Mouse (Mus musculus) hindbrain, embryonic 14.5 days (tissue): Measurements from ENCODE around the gene Tbr1. TPM values are rescaled to one million over a fixed set of nuclear protein-coding genes. Genes with fewer than 3 reads are reported as not detected.

Experiments used
- ATAC-seq: fragments of 200-750 bp; cut with Nextera tagmentation; 2 replicates; pipeline ENCODE4 v1.8.0; 2017; ENCODE audit warnings: moderate number of reproducible peaks, mild to moderate bottlenecking, moderate TSS enrichment, moderate library complexity; ENCODE audit not compliant: low FRiP score
- DNase-seq: peaks from one replicate; pipeline ENCODE4 v3.0.0-alpha.2; 2015; ENCODE audit warnings: low spot score
- H3K27ac ChIP-seq: fragments of 300-500 bp; sonication (generic); 2 replicates; pipeline ENCODE4 v1.5.1; 2014; ENCODE audit warnings: mild to moderate bottlenecking, moderate library complexity
- H3K27me3 ChIP-seq: fragments of 300-500 bp; sonication (generic); 2 replicates; pipeline ENCODE4 v1.6.1; 2014; ENCODE audit warnings: mild to moderate bottlenecking, low read length, mixed read lengths; ENCODE audit not compliant: control insufficient read depth, insufficient read depth
- H3K36me3 ChIP-seq: fragments of 300-500 bp; sonication (generic); replicated peaks from 2 replicates; pipeline ENCODE4 v1.6.1; 2014; ENCODE audit not compliant: control insufficient read depth, insufficient read depth
- H3K4me1 ChIP-seq: fragments of 300-500 bp; sonication (generic); replicated peaks from 2 replicates; pipeline ENCODE4 v1.6.1; 2014; ENCODE audit warnings: antibody characterized with exemption, low read length, mixed read lengths; ENCODE audit not compliant: control insufficient read depth, insufficient read depth
- H3K4me2 ChIP-seq: fragments of 300-500 bp; sonication (generic); replicated peaks from 2 replicates; pipeline ENCODE4 v1.6.1; 2014; ENCODE audit warnings: mild to moderate bottlenecking, moderate library complexity
- H3K4me3 ChIP-seq: fragments of 300-500 bp; sonication (generic); replicated peaks from 2 replicates; pipeline ENCODE4 v1.5.1; 2014; ENCODE audit warnings: mild to moderate bottlenecking, low read length
- H3K9ac ChIP-seq: fragments of 300-500 bp; sonication (generic); 2 replicates; pipeline ENCODE4 v1.6.1; 2014
- H3K9me3 ChIP-seq: fragments of 300-500 bp; sonication (generic); 2 replicates; pipeline ENCODE4 v1.6.1; 2016; ENCODE audit warnings: low read length; ENCODE audit not compliant: control insufficient read depth
- WGBS: fragments of 180-500 bp; shearing (Covaris S2); extraction: QIAGEN DNeasy Blood & Tissue Kit; methylation state at CpG from one replicate; pipeline ENCODE4 v1.1.7; 2014; 5-methylcytosine and 5-hydroxymethylcytosine counted together
- polyA plus RNA-seq: library from polyadenylated mRNA; unstranded; fragments of >200 nt; fragmentation: Nextera tagmentation; extraction: Ambion mirVana; gene quantifications from 2 replicates; pipeline ENCODE4 v1.2.1, GENCODE M21; 2014

The Tbr1 gene
- polyA plus RNA-seq, 1 experiment from 2014 or later: 0.24 TPM

DNA sequence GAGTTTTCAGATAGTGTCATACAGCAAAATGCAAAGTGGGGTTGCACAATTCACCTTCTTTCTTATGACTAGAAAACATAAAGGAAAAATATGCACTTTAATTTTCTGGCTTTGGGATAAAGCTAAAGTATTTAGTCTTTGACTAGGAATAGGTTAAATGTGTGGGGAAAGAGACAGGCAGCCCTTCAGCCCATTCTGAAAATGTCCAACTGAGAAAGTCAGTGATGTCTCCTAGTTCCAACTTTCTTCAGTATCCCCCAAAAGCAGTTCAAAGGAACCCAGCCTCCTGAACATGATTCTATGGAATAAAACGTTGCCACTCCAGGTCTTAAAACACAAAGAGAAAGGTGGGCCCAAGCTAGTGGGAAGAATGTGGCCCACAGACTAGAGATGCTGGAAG lies 6.7 kb downstream of the Tbr1 start:
- no peak overlapping the region for H3K27ac ChIP-seq
- no peak for DNase-seq
- H3K27me3 ChIP-seq: peaks cover 91% of the 10 kb centered on the region
- H3K9ac ChIP-seq: no peak overlapping the region
- H3K4me2 ChIP-seq: no peak overlapping the region
- peaks cover 16% of the 10 kb centered on the region for H3K4me1 ChIP-seq
- no peaks in the 10 kb centered on the region for H3K36me3 ChIP-seq
- 0 out of 2 replicates have a peak, but pooled peaks cover 7% of the 10 kb centered on the region for H3K9me3 ChIP-seq
- H3K4me3 ChIP-seq: no peak overlapping the region
- 0% methylated on average over 1 of the region's 1 CpGs for WGBS
- ATAC-seq: no peak

DNA sequence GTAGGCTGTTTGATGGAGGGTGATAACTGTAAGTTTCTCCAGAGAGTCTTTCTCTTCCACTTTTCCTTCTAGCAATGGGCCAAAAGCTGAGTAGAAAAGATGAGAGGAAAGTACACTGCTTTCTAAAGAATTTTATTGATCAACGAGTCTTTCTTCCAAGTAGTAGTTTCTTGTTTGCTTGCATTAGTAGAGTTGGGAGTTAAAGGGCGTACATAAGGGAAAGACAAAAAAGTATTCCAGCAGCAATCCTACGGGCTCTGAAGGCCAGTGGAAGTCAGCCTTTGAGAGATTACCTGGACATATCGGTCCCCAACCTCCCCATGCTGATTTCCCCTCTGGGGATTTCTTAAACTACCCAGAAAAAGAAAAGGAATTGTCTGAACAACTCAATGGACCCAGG lies 8.0 kb downstream of the Tbr1 start:
- Histone ChIP-seq H3K36me3 (no peaks in the 10 kb centered on the region), H3K9ac (no peak overlapping the region), H3K27me3 (peaks cover 85% of the 10 kb centered on the region), H3K4me3 (no peak overlapping the region), H3K9me3 (0 out of 2 replicates have a peak, but pooled peaks cover 7% of the 10 kb centered on the region), H3K27ac (no peak overlapping the region), H3K4me1 (peaks cover 14% of the 10 kb centered on the region; the same call in 1 of the 2 replicates), H3K4me2 (no peak overlapping the region)
- no peak for DNase-seq
- ATAC-seq: no peak
- 18% methylated on average over 4 of the region's 4 CpGs for WGBS

DNA sequence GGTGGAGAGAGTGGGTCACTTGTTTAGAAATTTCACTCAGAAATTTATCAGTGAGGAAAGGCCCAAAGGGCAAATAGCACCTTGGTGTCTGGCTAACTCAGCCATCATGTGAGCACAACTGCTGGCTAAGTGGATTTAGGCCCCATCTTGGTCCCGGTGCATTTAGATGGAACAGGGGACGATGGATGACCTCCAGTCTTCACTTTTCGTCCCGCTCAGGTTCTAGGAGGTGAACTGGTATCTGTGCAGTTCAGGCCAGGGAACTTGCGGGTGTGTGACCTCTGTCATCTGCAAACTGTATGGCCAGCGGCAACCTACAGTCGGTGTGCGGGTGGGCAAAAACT lies 8.4 kb downstream of the Tbr1 start:
- Histone ChIP-seq H3K27me3 (peaks cover 82% of the 10 kb centered on the region), H3K9ac (peak overlapping the region; percentile 45; the same call in 1 of the 2 replicates), H3K36me3 (no peaks in the 10 kb centered on the region), H3K9me3 (0 out of 2 replicates have a peak, but pooled peaks cover 7% of the 10 kb centered on the region), H3K4me1 (peaks cover 14% of the 10 kb centered on the region; the same call in 1 of the 2 replicates), H3K4me3 (peak overlapping the region; percentile 39), H3K4me2 (peak overlapping the region; percentile 86), H3K27ac (no peak overlapping the region)
- DNase-seq (peak; percentile 25), ATAC-seq (no peak)
- 7% methylated on average over 8 of the region's 8 CpGs for WGBS

DNA sequence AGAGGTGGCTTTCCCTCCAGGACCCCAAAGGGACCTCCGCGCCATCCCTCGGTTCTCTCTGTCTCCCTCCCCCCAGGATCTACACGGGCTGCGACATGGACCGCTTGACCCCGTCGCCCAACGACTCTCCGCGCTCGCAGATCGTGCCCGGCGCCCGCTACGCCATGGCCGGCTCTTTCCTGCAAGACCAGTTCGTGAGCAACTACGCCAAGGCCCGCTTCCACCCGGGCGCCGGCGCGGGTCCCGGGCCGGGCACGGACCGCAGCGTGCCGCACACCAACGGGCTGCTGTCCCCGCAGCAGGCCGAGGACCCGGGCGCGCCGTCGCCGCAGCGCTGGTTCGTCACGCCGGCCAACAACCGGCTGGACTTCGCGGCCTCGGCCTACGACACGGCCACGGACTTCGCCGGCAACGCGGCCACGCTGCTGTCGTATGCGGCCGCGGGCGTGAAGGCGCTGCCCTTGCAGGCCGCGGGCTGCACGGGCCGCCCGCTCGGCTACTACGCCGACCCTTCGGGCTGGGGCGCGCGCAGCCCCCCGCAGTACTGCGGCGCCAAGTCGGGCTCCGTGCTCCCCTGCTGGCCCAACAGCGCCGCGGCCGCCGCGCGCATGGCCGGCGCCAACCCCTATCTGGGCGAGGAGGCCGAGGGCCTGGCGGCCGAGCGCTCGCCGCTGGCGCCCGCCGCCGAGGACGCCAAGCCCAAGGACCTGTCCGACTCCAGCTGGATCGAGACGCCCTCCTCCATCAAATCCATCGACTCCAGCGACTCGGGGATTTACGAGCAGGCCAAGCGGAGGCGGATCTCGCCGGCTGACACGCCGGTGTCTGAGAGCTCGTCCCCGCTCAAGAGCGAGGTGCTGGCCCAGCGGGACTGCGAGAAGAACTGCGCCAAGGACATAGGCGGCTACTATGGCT lies 9.0 kb downstream of the Tbr1 start:
- peaks cover 14% of the 10 kb centered on the region; the same call in 1 of the 2 replicates for H3K4me1 ChIP-seq
- ATAC-seq (peak; percentile 62), DNase-seq (peak; percentile 41)
- peak overlapping the region; percentile 45 for H3K9ac ChIP-seq
- H3K36me3 ChIP-seq: no peaks in the 10 kb centered on the region
- H3K4me2 ChIP-seq: peak overlapping the region; percentile 86
- H3K9me3 ChIP-seq: 0 out of 2 replicates have a peak, but pooled peaks cover 7% of the 10 kb centered on the region
- H3K27ac ChIP-seq: no peak overlapping the region
- peaks cover 78% of the 10 kb centered on the region for H3K27me3 ChIP-seq
- under 1% methylated on average over 118 of the region's 121 CpGs for WGBS
- H3K4me3 ChIP-seq: peak overlapping the region; percentile 39

DNA sequence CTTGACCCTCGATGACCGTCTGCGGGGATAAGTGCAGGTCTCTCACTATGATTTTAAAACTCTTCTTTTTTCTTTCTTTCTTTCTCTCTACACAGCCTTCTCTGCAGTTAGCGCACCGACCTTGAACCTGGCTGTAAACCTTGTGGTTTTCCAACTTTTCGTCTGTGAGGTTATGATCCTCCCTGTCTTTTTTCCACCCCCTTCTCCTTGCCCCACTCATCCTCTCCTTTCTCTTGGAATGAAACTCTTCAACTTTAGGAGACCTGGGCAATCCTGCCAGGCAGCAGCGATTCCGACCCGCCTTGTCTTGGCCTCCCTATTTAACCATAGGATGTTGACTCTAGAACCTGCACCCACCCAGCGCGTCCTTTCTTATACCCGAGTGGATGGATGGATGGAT lies 9.8 kb downstream of the Tbr1 start:
- Histone ChIP-seq H3K9me3 (0 out of 2 replicates have a peak, but pooled peaks cover 7% of the 10 kb centered on the region), H3K9ac (peak overlapping the region; percentile 45), H3K27ac (no peak overlapping the region), H3K4me1 (peaks cover 14% of the 10 kb centered on the region; the same call in 1 of the 2 replicates), H3K4me2 (peak overlapping the region; percentile 86), H3K4me3 (peak overlapping the region; percentile 39), H3K27me3 (peaks cover 78% of the 10 kb centered on the region), H3K36me3 (no peaks in the 10 kb centered on the region)
- WGBS: 5% methylated on average over 12 of the region's 12 CpGs
- ATAC-seq (no peak), DNase-seq (no peak)

DNA sequence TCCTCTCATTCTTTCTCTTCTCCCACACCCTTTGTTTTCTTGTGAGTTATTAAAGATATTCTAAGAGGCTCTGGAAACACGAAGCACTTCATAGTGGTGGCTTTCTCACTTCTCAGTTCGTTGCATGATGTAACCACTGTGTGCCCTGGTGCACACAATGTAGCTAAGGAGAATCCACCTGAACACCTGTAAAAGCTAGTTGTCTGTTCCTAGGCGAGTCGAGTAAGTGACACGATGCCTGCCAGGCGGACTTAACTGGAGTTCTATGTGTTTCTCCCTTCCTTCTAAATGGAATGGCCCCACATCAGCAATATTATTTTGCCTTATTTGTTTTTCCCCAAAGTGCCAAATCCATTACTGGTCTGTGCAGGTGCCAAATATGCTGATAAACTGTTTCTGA lies 10.4 kb downstream of the Tbr1 start:
- WGBS: 4% methylated on average over 6 of the region's 6 CpGs
- Histone ChIP-seq H3K9ac (no peak overlapping the region), H3K27ac (no peak overlapping the region), H3K4me3 (no peak overlapping the region), H3K9me3 (0 out of 2 replicates have a peak, but pooled peaks cover 7% of the 10 kb centered on the region), H3K4me2 (no peak overlapping the region), H3K4me1 (peaks cover 14% of the 10 kb centered on the region; the same call in 1 of the 2 replicates), H3K27me3 (peaks cover 75% of the 10 kb centered on the region), H3K36me3 (no peaks in the 10 kb centered on the region)
- DNase-seq (no peak), ATAC-seq (no peak)

DNA sequence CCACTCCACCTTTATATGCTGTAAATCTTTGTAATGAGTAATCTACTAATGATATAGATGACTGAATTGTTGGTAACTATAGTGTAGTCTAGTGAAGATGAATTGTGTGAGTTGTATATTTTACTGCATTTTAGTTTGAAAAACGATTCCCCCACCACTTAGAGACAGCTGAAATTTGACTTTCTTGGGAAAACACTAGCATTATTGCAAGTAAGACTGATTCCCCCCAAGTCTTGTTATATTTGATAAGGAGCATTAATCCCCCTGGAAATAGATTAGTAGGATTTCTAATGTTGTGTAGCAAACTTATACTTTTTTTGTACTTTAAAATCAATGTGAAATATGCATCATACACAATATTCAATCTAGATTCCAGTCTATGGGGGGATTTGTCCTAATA lies 10.8 kb downstream of the Tbr1 start:
- Histone ChIP-seq H3K4me2 (no peak overlapping the region), H3K4me3 (no peak overlapping the region), H3K9ac (no peak overlapping the region), H3K4me1 (peaks cover 14% of the 10 kb centered on the region; the same call in 1 of the 2 replicates), H3K9me3 (0 out of 2 replicates have a peak, but pooled peaks cover 7% of the 10 kb centered on the region), H3K36me3 (no peaks in the 10 kb centered on the region), H3K27me3 (peaks cover 71% of the 10 kb centered on the region), H3K27ac (no peak overlapping the region)
- no peak for ATAC-seq
- 10% methylated on average over 1 of the region's 1 CpGs for WGBS
- DNase-seq: no peak

DNA sequence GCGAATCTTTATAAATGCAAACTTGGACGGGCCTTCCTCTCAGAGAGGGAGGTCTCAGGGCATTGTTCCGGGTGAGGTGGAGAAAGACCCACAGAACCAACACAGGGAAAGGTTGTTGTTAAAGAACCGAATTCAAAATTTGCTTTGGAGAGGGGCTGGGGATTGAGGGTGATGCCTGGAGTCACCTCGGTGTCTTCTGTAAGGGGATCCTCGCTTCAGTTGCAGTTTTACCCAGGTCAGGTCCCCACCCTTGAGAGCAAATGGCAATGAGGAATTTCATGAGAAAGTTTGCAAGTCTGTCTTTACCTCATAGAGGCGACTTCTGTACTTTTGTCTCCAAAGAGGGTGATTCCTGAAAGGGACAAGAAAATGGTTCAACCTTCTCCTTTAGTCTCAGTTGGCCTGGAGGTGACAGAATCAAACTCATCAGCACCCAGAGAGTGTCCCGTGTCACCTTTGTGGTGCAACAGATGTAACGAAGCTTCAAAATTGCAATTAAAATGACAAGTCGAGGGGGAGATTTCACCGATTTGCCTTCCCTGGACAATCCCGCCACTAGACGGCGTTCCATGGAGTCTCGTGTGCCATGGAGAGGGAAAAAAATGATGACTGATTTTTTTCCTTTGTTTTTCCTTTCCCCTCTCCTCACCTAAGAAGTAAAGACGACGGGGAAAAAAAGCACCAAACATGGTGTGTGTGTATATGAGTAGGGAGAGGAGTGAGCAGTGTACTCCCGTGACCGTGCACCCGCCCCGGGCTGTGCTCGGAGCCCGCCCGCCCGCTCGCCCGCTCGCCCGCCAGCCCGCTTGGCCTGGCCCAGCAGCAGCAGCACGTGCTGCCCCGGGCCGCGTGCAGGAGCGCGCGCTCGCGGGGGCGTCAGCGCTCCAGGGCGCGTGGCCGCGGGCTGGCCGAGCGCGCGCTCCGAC lies 12.1 kb downstream of the Tbr1 start:
- H3K27ac ChIP-seq: 0 out of 2 replicates have a peak overlapping the region, but pooled peaks have one; percentile 84
- H3K36me3 ChIP-seq: no peaks in the 10 kb centered on the region
- H3K9me3 ChIP-seq: 0 out of 2 replicates have a peak, but pooled peaks cover 7% of the 10 kb centered on the region
- peak; percentile 84 for ATAC-seq
- peak; percentile 77 for DNase-seq
- peak overlapping the region; percentile 73 for H3K9ac ChIP-seq
- H3K27me3 ChIP-seq: peaks cover 58% of the 10 kb centered on the region
- peaks cover 14% of the 10 kb centered on the region; the same call in 1 of the 2 replicates for H3K4me1 ChIP-seq
- 1% methylated on average over 48 of the region's 50 CpGs for WGBS
- H3K4me3 ChIP-seq: peak overlapping the region; percentile 43
- H3K4me2 ChIP-seq: peak overlapping the region; percentile 77
